Mouse (Mus musculus): ENCODE data around the gene Lce1g. TPM values are rescaled to one million over a fixed set of nuclear protein-coding genes. Genes with fewer than 3 reads are reported as not detected.

Lce1g gene
- not detected in 2 replicates for polyA plus RNA-seq (2014; fragmentation: Nextera tagmentation; extraction: Ambion mirVana)

DNA sequence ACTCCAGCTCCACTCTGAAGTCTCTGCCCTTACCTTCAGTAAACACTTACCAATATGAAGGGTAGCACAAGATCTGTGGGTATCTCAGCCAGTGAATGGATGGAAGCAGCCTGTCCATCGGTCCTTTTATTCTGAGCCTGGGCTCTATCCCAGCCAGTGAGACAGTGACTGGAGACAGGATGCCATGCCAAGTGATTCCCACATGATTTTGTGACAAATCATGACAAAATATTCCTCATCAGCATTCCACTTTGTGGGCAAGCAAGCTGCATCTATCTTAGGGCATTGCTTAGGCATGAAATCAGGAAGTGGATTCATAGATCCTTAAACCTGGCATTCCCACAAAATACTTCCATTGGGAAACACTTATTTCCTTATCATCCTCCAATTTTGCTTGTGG is at the start of gene Lce1g:
Lce1g (minus strand) TSS at position 101 of the 400 bp plus-strand sequence.
- Histone ChIP-seq H3K27me3 (ENCODE audit: control insufficient read depth, insufficient read depth, low read length) (no peaks in the 10 kb centered on the region), H3K4me3 (replicated peaks; ENCODE audit: low read depth, low read length) (no peak within 1 kb of the TSS), H3K4me2 (ENCODE audit: low read length) (no peak within 1 kb of the TSS), H3K9me3 (ENCODE audit: control insufficient read depth, low read length) (no peaks in the 10 kb centered on the region), H3K36me3 (ENCODE audit: control insufficient read depth, insufficient read depth, low read length) (no peaks in the 10 kb centered on the region), H3K9ac (replicated peaks; ENCODE audit: low read length) (no peak within 1 kb of the TSS), H3K27ac (replicated peaks; ENCODE audit: low read depth, low read length) (no peak within 1 kb of the TSS), H3K4me1 (ENCODE audit: control insufficient read depth, insufficient read depth, low read length) (no peaks in the 10 kb centered on the region)
- DNase-seq (no peak), ATAC-seq (ENCODE audit: low FRiP score, low TSS enrichment) (no peak)
- WGBS, result 94% methylated on average over 1 of the region's 1 CpGs

DNA sequence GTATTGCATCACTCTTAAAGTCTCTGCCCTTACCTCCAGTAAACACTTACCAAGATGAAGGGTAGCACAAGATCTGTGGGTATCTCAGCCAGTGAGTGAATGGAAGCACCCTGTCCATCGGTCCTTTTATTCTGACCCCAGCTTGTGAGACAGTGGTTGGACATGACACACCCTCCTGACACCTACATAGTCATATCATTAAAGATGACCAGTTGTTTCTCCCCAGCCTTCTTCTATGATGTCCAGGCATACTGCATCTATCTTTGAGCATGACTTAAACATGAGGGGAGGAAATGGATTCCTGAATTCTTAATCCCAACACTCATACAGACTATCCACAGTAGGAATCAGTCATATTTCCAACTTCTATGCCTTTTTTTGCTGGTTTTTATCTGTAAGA is 38.3 kb upstream of the Lce1g start, which contains the start of gene Lce1j:
Lce1j (minus strand) TSS at position 101 of the 400 bp plus-strand sequence.
- ATAC-seq (ENCODE audit: low FRiP score, low TSS enrichment), result no peak
- Histone ChIP-seq H3K9ac (replicated peaks; ENCODE audit: low read length) (no peak within 1 kb of the TSS), H3K36me3 (ENCODE audit: control insufficient read depth, insufficient read depth, low read length) (no peaks in the 10 kb centered on the region), H3K4me2 (ENCODE audit: low read length) (no peak within 1 kb of the TSS), H3K9me3 (ENCODE audit: control insufficient read depth, low read length) (no peaks in the 10 kb centered on the region), H3K4me1 (ENCODE audit: control insufficient read depth, insufficient read depth, low read length) (no peaks in the 10 kb centered on the region), H3K4me3 (replicated peaks; ENCODE audit: low read depth, low read length) (no peak within 1 kb of the TSS), H3K27ac (replicated peaks; ENCODE audit: low read depth, low read length) (no peak within 1 kb of the TSS), H3K27me3 (ENCODE audit: control insufficient read depth, insufficient read depth, low read length) (no peaks in the 10 kb centered on the region)
- no peak for DNase-seq
- WGBS, result 94% methylated on average over 1 of the region's 1 CpGs

GRCm38 (mm10) chr3:92778799-92779198 is 26.7 kb upstream of the Lce1g start, which contains the start of gene Lce1i:
Gene Lce1i, minus strand, starts transcription at chr3:92778899.
- H3K9ac ChIP-seq (replicated peaks; ENCODE audit: low read length), result no peak within 1 kb of the TSS
- WGBS, result 77% methylated on average over 1 of the region's 1 CpGs
- no peaks in the 10 kb centered on the region for H3K9me3 ChIP-seq (ENCODE audit: control insufficient read depth, low read length)
- H3K27ac ChIP-seq (replicated peaks; ENCODE audit: low read depth, low read length), result no peak within 1 kb of the TSS
- no peaks in the 10 kb centered on the region for H3K27me3 ChIP-seq (ENCODE audit: control insufficient read depth, insufficient read depth, low read length)
- H3K4me1 ChIP-seq (ENCODE audit: control insufficient read depth, insufficient read depth, low read length), result no peaks in the 10 kb centered on the region
- H3K36me3 ChIP-seq (ENCODE audit: control insufficient read depth, insufficient read depth, low read length), result no peaks in the 10 kb centered on the region
- ATAC-seq (ENCODE audit: low FRiP score, low TSS enrichment), result no peak
- H3K4me2 ChIP-seq (ENCODE audit: low read length), result no peak within 1 kb of the TSS
- DNase-seq, result no peak
- no peak within 1 kb of the TSS for H3K4me3 ChIP-seq (replicated peaks; ENCODE audit: low read depth, low read length)

- no peak for ATAC-seq (ENCODE audit: low FRiP score, low TSS enrichment)
- DNase-seq, result peak; percentile 33
- Histone ChIP-seq H3K36me3 (ENCODE audit: control insufficient read depth, insufficient read depth, low read length) (no peaks in the 10 kb centered on the region), H3K9me3 (ENCODE audit: control insufficient read depth, low read length) (no peaks in the 10 kb centered on the region), H3K4me2 (ENCODE audit: low read length) (no peak overlapping the region), H3K4me1 (ENCODE audit: control insufficient read depth, insufficient read depth, low read length) (no peaks in the 10 kb centered on the region), H3K27ac (replicated peaks; ENCODE audit: low read depth, low read length) (no peak overlapping the region), H3K27me3 (ENCODE audit: control insufficient read depth, insufficient read depth, low read length) (no peaks in the 10 kb centered on the region), H3K4me3 (replicated peaks; ENCODE audit: low read depth, low read length) (no peak overlapping the region), H3K9ac (replicated peaks; ENCODE audit: low read length) (no peak overlapping the region)
- WGBS, result 21% methylated on average over 3 of the region's 3 CpGs
These were observed 19.4 kb upstream of the Lce1g start for GRCm38 (mm10) chr3:92771573-92771972.

DNA sequence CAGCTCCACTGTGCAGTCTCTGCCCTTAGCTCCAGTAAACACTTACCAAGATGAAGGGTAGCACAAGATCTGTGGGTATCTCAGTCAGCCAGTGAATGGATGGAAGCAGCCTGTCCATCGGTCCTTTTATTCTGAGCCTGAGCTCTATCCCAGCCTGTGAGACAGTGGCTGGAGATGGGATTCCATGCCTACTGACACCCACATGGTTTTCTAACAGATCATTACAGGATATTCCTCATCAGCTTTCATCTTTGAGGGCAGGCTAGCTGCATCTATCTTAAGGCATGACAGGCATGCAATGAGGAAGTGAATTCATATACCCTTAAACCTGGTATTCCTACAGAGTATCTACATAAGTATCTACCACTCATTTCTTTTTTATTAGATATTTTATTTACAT is 12.8 kb upstream of the Lce1g start, which contains the start of gene Lce1h:
Lce1h (minus strand) TSS at position 101 of the 400 bp plus-strand sequence.
- WGBS, result 100% methylated on average over 1 of the region's 1 CpGs
- H3K27me3 ChIP-seq (ENCODE audit: control insufficient read depth, insufficient read depth, low read length), result no peaks in the 10 kb centered on the region
- no peak within 1 kb of the TSS for H3K4me2 ChIP-seq (ENCODE audit: low read length)
- no peak within 1 kb of the TSS for H3K4me3 ChIP-seq (replicated peaks; ENCODE audit: low read depth, low read length)
- DNase-seq, result no peak
- H3K9ac ChIP-seq (replicated peaks; ENCODE audit: low read length), result no peak within 1 kb of the TSS
- H3K36me3 ChIP-seq (ENCODE audit: control insufficient read depth, insufficient read depth, low read length), result no peaks in the 10 kb centered on the region
- H3K4me1 ChIP-seq (ENCODE audit: control insufficient read depth, insufficient read depth, low read length), result no peaks in the 10 kb centered on the region
- H3K27ac ChIP-seq (replicated peaks; ENCODE audit: low read depth, low read length), result no peak within 1 kb of the TSS
- no peaks in the 10 kb centered on the region for H3K9me3 ChIP-seq (ENCODE audit: control insufficient read depth, low read length)
- ATAC-seq (ENCODE audit: low FRiP score, low TSS enrichment), result no peak

DNA sequence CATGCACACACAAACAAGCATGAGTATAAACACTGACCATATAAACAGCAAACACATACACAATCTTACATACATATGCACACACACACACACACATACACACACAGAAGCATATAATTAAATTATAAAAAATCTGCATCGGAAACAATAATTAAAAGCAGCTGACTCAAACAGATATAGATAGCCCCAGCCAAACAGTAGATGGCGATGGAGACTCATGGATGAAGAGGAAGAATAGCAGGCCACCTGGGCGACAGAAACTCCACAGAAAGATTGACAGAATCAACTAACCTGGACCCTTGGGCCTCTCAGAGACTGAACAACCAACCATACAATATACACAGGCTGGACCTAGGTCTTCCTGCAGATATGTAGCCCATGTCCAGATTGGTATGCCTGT is 1.1 kb upstream of the Lce1g start:
- DNase-seq, result peak; percentile 14
- 47% methylated on average over 3 of the region's 3 CpGs for WGBS
- Histone ChIP-seq H3K4me1 (ENCODE audit: control insufficient read depth, insufficient read depth, low read length) (no peaks in the 10 kb centered on the region), H3K27ac (replicated peaks; ENCODE audit: low read depth, low read length) (no peak overlapping the region), H3K27me3 (ENCODE audit: control insufficient read depth, insufficient read depth, low read length) (no peaks in the 10 kb centered on the region), H3K4me3 (replicated peaks; ENCODE audit: low read depth, low read length) (no peak overlapping the region), H3K9me3 (ENCODE audit: control insufficient read depth, low read length) (no peaks in the 10 kb centered on the region), H3K9ac (replicated peaks; ENCODE audit: low read length) (no peak overlapping the region), H3K4me2 (ENCODE audit: low read length) (no peak overlapping the region), H3K36me3 (ENCODE audit: control insufficient read depth, insufficient read depth, low read length) (no peaks in the 10 kb centered on the region)
- no peak for ATAC-seq (ENCODE audit: low FRiP score, low TSS enrichment)

DNA sequence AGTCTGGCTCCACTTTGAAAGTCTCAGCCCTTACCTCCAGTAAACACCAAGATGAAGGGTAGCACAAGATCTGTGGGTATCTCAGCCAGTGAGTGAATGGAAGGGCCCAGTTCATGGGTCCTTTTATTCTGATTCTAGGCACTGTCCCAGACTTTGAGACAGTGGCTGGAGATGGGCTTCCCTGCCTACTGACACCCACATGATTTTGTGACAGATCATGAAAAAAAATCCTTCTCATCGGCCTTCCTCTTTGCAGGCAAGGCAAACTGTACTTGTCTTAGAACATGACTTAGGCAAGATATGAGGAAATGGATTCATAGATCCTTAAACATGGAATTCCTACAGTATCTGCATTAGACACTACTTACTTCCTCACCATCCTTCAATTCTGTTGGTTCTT is 13.1 kb downstream of the Lce1g start, which contains the start of gene Gm38119:
Gm38119 (minus strand) TSS at position 101 of the 400 bp plus-strand sequence.
- 83% methylated on average over 1 of the region's 1 CpGs for WGBS
- DNase-seq (no peak), ATAC-seq (ENCODE audit: low FRiP score, low TSS enrichment) (no peak)
- no peaks in the 10 kb centered on the region for H3K36me3 ChIP-seq (ENCODE audit: control insufficient read depth, insufficient read depth, low read length)
- H3K4me3 ChIP-seq (replicated peaks; ENCODE audit: low read depth, low read length), result no peak within 1 kb of the TSS
- no peaks in the 10 kb centered on the region for H3K9me3 ChIP-seq (ENCODE audit: control insufficient read depth, low read length)
- H3K27ac ChIP-seq (replicated peaks; ENCODE audit: low read depth, low read length), result no peak within 1 kb of the TSS
- H3K4me1 ChIP-seq (ENCODE audit: control insufficient read depth, insufficient read depth, low read length), result no peaks in the 10 kb centered on the region
- H3K27me3 ChIP-seq (ENCODE audit: control insufficient read depth, insufficient read depth, low read length), result no peaks in the 10 kb centered on the region
- no peak within 1 kb of the TSS for H3K4me2 ChIP-seq (ENCODE audit: low read length)
- H3K9ac ChIP-seq (replicated peaks; ENCODE audit: low read length), result no peak within 1 kb of the TSS

GRCm38 (mm10) chr3:92722631-92723030 is 29.5 kb downstream of the Lce1g start:
- H3K9me3 ChIP-seq (ENCODE audit: control insufficient read depth, low read length), result no peaks in the 10 kb centered on the region
- H3K4me2 ChIP-seq (ENCODE audit: low read length), result no peak overlapping the region
- DNase-seq (no peak), ATAC-seq (ENCODE audit: low FRiP score, low TSS enrichment) (no peak)
- H3K27ac ChIP-seq (replicated peaks; ENCODE audit: low read depth, low read length), result no peak overlapping the region
- WGBS, result 92% methylated on average over 5 of the region's 5 CpGs
- no peak overlapping the region for H3K9ac ChIP-seq (replicated peaks; ENCODE audit: low read length)
- no peaks in the 10 kb centered on the region for H3K36me3 ChIP-seq (ENCODE audit: control insufficient read depth, insufficient read depth, low read length)
- no peaks in the 10 kb centered on the region for H3K4me1 ChIP-seq (ENCODE audit: control insufficient read depth, insufficient read depth, low read length)
- no peak overlapping the region for H3K4me3 ChIP-seq (replicated peaks; ENCODE audit: low read depth, low read length)
- H3K27me3 ChIP-seq (ENCODE audit: control insufficient read depth, insufficient read depth, low read length), result no peaks in the 10 kb centered on the region

DNA sequence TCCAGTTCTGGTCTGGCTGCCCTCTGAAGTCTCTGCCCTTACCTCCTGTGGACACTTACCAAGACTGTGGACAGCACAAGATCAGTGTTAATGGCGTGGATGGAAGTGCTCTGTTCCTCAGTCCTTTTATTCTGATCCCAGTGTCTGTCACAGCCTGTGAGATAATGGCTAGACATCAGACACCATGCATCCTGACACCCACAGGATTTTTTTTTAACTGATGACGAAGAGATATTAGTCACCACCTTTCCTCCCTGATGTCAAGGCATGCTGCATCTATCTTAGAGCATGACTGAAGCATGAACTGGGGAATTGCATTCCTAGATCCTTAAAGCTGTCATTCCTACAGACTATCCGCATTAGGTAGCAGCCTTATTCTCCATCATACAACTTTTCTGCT is 31.9 kb downstream of the Lce1g start, which contains the start of gene Lce1f:
Lce1f (minus strand) TSS at position 101 of the 400 bp plus-strand sequence.
- no peak within 1 kb of the TSS for H3K4me2 ChIP-seq (ENCODE audit: low read length)
- H3K27me3 ChIP-seq (ENCODE audit: control insufficient read depth, insufficient read depth, low read length), result no peaks in the 10 kb centered on the region
- no peak within 1 kb of the TSS for H3K4me3 ChIP-seq (replicated peaks; ENCODE audit: low read depth, low read length)
- H3K9me3 ChIP-seq (ENCODE audit: control insufficient read depth, low read length), result no peaks in the 10 kb centered on the region
- no peaks in the 10 kb centered on the region for H3K4me1 ChIP-seq (ENCODE audit: control insufficient read depth, insufficient read depth, low read length)
- WGBS, result 80% methylated on average over 3 of the region's 3 CpGs
- no peaks in the 10 kb centered on the region for H3K36me3 ChIP-seq (ENCODE audit: control insufficient read depth, insufficient read depth, low read length)
- no peak within 1 kb of the TSS for H3K27ac ChIP-seq (replicated peaks; ENCODE audit: low read depth, low read length)
- DNase-seq (no peak), ATAC-seq (ENCODE audit: low FRiP score, low TSS enrichment) (no peak)
- no peak within 1 kb of the TSS for H3K9ac ChIP-seq (replicated peaks; ENCODE audit: low read length)
